Mouse (Mus musculus) fibroblast of lung, adult 2 months (primary cell): ENCODE measurements at regions not wholly inside any gene's neighbourhood (a gene's known extent, or its start where the extent isn't known, plus 50 kb on each side); places are given as distances from the start of the nearest gene placed in this dataset.

Experiments
- DNase-seq: peaks from one replicate; pipeline ENCODE4 v3.0.0-alpha.2; 2011; ENCODE audit warnings: low read depth

DNA sequence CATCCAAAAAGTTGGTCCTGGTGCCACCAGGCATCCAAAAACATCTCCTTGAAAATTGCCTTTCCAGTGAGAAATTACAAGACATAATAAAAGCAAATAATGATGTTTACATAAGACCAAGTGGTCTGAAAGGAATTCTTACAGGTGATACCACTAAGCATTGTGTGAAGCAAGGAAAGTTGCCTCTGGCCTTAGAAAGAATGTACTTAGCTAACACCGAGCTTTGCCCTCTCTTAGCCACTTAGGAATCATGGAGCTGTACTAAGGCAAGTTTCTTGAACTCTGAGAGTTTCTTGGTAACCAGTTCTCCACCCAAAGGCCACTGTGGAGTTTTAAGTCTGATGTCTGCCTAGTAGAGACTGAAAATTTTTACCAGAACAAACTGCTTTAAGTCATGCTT, 359.4 kb upstream of the Cdh11 start:
- no peak for DNase-seq

DNA sequence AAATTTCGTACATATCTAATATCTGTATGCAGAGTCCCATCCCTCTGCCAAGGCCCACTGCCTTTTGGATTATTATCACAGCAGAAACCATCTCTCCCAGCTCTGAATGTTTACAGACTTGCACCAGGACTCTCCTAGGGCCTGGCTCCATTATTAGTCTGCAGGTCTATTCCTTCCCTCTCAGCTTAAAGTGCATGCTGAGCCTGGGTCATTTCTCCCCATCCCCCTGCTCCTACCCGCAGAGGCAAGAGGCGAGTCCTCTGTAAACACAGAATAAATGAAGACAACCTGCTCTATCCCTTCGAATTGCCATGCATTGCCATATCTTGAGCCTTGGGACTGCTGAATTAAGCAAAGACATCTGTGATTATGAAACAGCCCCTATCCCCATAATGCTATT, 362.6 kb upstream of the Cdh11 start:
- DNase-seq: no peak

DNA sequence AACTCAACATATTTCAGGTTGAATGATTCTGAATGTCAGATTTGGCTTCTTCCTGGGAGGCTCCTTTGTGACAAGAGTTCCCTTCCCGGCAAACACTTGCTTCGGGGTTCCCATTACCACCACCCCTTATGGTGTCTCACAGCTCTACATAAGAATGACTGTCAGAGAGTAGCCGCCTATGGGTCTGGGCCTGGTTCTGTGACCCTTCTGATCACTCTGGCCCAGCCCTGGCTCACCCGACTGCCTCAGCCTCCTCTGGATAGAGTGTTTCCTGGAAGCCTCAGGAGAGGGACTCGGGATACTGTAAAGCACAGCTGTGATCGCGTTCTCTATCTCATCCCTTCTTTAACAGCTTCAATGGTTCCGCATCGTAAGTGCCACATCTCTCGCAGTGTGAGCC, 363.0 kb upstream of the Cdh11 start:
- no peak for DNase-seq

DNA sequence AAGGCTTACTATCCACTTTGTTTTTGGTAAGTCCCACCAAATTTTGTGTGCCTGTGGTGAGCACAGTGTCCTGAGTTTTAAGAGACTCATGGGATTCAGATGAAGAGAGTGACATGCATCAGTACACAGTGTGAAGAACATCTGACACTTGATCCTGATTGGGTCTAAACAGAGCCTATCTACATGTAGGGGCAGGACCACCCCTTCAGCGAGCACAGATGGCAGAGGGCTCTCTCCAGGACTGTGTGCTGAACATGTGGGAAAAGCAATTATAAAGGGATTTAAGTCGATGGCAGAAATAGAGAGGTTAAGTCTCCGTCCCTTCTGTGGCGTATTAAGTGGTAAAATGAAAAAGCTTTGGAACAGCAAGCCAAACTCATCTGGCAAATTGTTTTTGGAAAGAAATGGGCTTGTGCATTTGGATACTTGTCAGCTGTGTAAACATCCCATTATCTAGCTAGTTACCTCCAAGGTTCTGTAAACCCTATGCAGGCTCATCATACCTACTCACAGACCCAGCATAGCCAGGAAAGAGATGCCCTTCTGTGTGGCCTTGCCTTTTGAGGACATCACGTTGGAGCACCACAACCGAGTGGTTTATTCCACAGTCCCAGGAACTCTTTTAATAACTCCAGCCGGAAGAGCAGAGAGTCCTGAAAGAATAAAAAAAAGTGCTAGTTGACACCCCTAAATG, 381.3 kb upstream of the Cdh11 start:
- no peak for DNase-seq

GRCm38 (mm10) chr8:103173313-103173712, 387.9 kb upstream of the Cdh11 start:
- DNase-seq: no peak

DNA sequence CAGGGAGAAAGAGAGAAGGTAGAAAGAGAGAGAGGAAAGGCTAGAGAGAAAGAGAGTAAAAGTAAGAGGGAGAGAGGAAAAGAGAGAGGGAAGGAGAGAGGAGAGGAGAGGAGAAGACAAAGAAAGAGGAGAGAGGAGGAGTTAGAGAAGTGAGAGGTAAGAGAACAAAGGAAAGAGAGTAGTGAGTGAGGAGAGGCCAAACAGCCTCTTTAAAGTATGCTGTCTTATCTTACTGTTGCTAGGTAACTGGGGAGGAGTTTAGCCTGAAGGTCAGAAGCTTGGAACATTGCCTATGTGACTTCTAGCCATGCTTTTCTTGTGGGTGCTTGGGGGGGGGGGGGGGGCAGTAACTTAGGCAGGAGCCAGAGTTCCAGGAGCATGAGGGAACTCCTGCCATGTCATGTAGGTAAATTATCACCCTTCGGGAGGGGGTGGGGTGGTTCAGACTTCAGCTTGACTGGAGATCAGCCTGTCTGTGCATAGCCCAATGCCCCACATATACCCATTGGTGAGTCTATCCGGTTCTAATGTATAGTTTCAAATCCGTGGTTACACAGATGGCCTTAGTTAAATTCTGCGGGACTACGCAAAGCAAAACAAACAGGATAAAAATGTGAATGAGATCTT, 388.5 kb upstream of the Cdh11 start:
- no peak for DNase-seq

- DNase-seq: peak; percentile 11
These were observed 395.2 kb upstream of the Cdh11 start for GRCm38 (mm10) chr8:103180661-103181060.

- DNase-seq: no peak
These were observed 403.5 kb upstream of the Cdh11 start for GRCm38 (mm10) chr8:103188720-103189498.

- DNase-seq: no peak
These were observed 412.8 kb upstream of the Cdh11 start for GRCm38 (mm10) chr8:103198251-103198650.

DNA sequence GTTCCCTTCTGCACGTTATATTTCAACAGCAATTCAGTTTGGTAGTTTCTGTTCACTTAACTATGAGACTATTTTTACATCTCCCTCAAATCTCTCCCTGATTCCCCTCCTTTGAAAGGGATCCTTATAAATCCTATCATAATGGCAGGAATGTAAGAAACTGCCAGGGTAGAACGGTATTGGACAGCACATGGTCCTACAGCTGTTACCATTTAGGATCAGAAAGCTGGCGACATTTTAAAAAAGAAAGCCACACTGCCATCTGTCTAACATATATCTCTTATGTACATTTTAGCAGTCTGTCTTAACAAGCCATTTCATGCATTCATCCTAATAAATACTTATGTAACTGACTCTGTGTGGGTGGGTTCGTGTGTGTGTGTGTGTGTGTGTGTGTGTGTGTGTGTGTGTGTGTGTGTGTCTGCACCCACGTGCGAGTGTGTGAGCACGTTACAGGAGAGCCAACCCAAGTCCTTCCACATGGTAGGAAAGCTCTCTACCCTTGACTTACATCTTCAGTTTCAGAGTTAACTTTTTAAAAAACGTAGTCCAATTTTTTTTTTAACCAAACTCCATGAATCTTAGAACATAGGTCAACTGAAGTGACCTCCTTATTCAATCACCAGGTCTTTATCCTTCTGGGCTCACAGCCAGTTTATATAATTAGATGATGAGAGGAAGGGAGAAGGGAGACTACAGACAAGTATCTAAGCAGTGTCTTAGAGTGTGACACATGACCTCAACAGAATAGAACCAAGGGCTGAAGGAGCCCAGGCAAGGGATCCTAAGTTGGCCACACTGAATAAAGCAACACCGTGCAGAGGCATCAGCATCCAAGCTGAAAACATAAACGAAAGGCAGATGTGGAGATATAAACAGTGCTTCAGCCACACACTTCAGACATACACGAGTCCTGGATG, 414.5 kb upstream of the Cdh11 start:
- DNase-seq: no peak

GRCm38 (mm10) chr8:103203710-103204109, 418.3 kb upstream of the Cdh11 start:
- DNase-seq: no peak

DNA sequence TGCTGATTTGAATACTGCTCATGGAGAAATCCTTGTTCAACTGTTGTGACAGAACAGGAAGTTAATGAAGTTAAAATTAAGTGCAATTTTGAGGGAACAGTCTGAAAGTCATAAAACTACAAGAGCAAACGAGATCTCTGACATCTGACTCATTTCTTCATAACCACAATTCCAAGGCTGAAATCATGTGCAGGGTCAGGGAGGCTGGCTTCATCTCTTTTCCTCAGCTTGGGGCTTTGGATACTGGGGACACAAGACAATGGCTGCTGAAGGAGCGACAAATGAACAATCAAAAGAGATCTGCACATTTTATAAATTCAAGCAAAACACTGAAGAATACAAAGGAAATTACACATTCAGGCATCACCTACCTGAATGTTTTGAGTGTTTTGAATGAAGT, 429.2 kb upstream of the Cdh11 start:
- DNase-seq: no peak

- no peak for DNase-seq
These were observed 445.5 kb upstream of the Cdh11 start for GRCm38 (mm10) chr8:103230741-103231475.

GRCm38 (mm10) chr8:103234374-103234773, 448.9 kb upstream of the Cdh11 start:
- no peak for DNase-seq

GRCm38 (mm10) chr8:103235614-103236013, 450.2 kb upstream of the Cdh11 start:
- no peak for DNase-seq

DNA sequence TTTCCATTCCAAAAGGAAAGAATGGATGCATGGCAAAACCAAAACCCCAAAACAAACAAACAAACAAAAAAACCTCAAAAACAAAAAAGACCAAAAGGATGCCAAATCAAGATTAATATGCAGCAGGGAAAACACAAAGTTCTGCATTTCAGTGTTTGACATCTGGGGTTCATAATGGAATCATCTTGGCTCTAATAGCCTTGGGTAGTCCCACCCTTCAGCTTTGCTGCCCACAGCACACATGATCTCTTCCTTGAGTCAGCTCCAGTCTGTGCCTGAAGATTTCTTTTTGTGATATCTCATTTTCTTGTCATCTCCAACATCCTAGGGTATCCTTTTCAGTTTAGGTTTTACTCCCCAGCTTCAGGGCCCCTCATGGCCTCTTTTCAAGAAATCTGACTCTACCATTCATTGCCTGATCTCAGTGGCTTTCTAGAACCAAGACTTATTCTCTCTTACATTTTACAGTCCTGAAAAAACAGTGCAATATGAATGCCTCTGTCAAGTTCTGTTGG, 453.1 kb upstream of the Cdh11 start:
- DNase-seq: no peak

- no peak for DNase-seq
These were observed 458.7 kb upstream of the Cdh11 start for GRCm38 (mm10) chr8:103244169-103244568.

DNA sequence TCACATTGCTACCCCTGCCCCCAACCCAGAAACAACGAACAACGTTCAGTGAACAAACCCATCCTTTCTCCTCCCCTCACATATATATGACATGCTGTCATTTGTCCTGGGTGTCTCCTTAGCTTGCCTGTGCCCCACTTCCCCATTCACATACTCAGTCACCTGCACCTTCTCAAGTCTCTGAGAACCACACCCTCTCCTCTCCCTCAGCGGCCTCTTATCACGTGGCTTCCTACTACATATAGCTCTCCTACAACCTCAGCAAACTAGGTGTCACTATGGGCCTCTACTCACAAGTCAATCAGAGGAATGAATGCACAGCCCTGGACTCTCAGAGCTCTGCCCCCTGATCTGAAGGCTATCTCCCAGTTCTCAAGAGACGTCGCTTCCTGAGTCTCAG, 459.2 kb upstream of the Cdh11 start:
- no peak for DNase-seq

- no peak for DNase-seq
These were observed 460.4 kb upstream of the Cdh11 start for GRCm38 (mm10) chr8:103245864-103246263.

DNA sequence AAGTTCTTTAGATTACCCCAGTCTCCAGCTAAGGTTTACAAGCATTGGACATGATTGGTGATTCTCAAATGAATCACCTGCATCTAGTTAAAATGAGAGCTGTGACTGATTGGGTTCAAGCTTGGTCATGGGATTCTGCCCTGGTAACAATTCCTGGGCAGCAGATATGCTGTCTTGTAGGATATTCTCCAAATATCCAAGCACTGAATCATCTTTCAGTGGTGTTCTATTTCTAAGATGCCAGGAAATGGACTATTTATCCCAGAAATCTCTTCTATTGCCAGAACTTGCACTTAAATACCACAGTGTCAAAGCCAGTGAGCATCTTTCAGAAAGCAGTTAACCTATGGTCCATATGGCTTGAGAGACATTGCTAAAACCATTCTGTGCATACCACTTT, 475.8 kb upstream of the Cdh11 start:
- no peak for DNase-seq

GRCm38 (mm10) chr8:103270035-103270434, 484.6 kb upstream of the Cdh11 start:
- DNase-seq: no peak
